Mouse (Mus musculus) erythroblast, embryonic 14.5 days (primary cell): ENCODE data around the gene Olfr433. TPM values are rescaled to one million over a fixed set of nuclear protein-coding genes. Genes with fewer than 3 reads are reported as not detected.
"Not testable (repeated sequence)": the region's sequence is repeated elsewhere in the genome, so short reads cannot be mapped to it uniquely, and the experiment has no call there.

ENCODE experiments used
- H3K27me3 ChIP-seq: 2 replicates; pipeline ENCODE4 v1.6.1; 2012; ENCODE audit warnings: inconsistent platforms; ENCODE audit not compliant: control insufficient read depth
- H3K36me3 ChIP-seq: 2 replicates; pipeline ENCODE4 v1.6.1; 2012; ENCODE audit warnings: mild to moderate bottlenecking, inconsistent platforms; ENCODE audit not compliant: control insufficient read depth
- H3K4me1 ChIP-seq: 2 replicates; pipeline ENCODE4 v1.6.1; 2012; ENCODE audit warnings: inconsistent platforms; ENCODE audit not compliant: control insufficient read depth
- H3K4me3 ChIP-seq: replicated peaks from 2 replicates; pipeline ENCODE3; 2012; ENCODE audit warnings: moderate library complexity, mild to moderate bottlenecking, inconsistent platforms
- H3K9me3 ChIP-seq: 2 replicates; pipeline ENCODE4 v1.6.1; 2012; ENCODE audit warnings: low read length, inconsistent platforms, mixed read lengths; ENCODE audit not compliant: control insufficient read depth
- GATA1 ChIP-seq: IDR thresholded peaks from 2 replicates; pipeline ENCODE4 v1.6.1; 2012; ENCODE audit warnings: low read length, inconsistent platforms, mixed read lengths
- TAL1 ChIP-seq: IDR thresholded peaks from 3 replicates; pipeline ENCODE4 v1.6.1; 2012; ENCODE audit warnings: low read length, inconsistent platforms, mixed read lengths
- polyA plus RNA-seq: library from polyadenylated mRNA; stranded (reverse); fragments of >175 nt; gene quantifications from 2 replicates; pipeline ENCODE4 v1.2.3, GENCODE M21; 2012

Gene Olfr433
- not detected in 2 replicates for polyA plus RNA-seq

GRCm38 (mm10) chr1:174040523-174041177 is at the start of gene Olfr433:
Gene Olfr433, plus strand, starts transcription at chr1:174040705.
- H3K4me1 ChIP-seq: no peaks in the 10 kb centered on the region
- TF ChIP-seq GATA1 (no peak), TAL1 (no peak)
- H3K36me3 ChIP-seq: no peaks in the 10 kb centered on the region
- no peak within 1 kb of the TSS for H3K4me3 ChIP-seq
- H3K27me3 ChIP-seq: no peaks in the 10 kb centered on the region
- no peaks in the 10 kb centered on the region for H3K9me3 ChIP-seq

- Histone ChIP-seq H3K36me3 (no peaks in the 10 kb centered on the region), H3K4me1 (no peaks in the 10 kb centered on the region), H3K4me3 (no peak overlapping the region), H3K9me3 (no peaks in the 10 kb centered on the region), H3K27me3 (no peaks in the 10 kb centered on the region)
- TF ChIP-seq GATA1 (no peak), TAL1 (no peak)
Observed at GRCm38 (mm10) chr1:173995003-173995402, 45.5 kb upstream of the Olfr433 start.

- not testable (repeated sequence) for H3K27me3 ChIP-seq, H3K4me3 ChIP-seq, H3K4me1 ChIP-seq, H3K9me3 ChIP-seq, H3K36me3 ChIP-seq
Observed at GRCm38 (mm10) chr1:174004352-174005109, 36.0 kb upstream of the Olfr433 start.

GRCm38 (mm10) chr1:174007050-174007449 is 33.5 kb upstream of the Olfr433 start:
- H3K36me3 ChIP-seq, H3K9me3 ChIP-seq, H3K27me3 ChIP-seq, H3K4me1 ChIP-seq, H3K4me3 ChIP-seq: not testable (repeated sequence)

GRCm38 (mm10) chr1:174031698-174032097 is 8.8 kb upstream of the Olfr433 start, which contains the start of gene Ifi205:
Gene Ifi205, minus strand, starts transcription at chr1:174031810.
- Histone ChIP-seq H3K4me3 (no peak within 1 kb of the TSS), H3K4me1 (no peaks in the 10 kb centered on the region), H3K9me3 (no peaks in the 10 kb centered on the region), H3K27me3 (no peaks in the 10 kb centered on the region), H3K36me3 (no peaks in the 10 kb centered on the region)
- TF ChIP-seq TAL1: no peak
- TF ChIP-seq GATA1: no peak

- TF ChIP-seq GATA1: no peak
- TF ChIP-seq TAL1: no peak
- Histone ChIP-seq H3K9me3 (no peaks in the 10 kb centered on the region), H3K27me3 (no peaks in the 10 kb centered on the region), H3K36me3 (no peaks in the 10 kb centered on the region), H3K4me1 (no peaks in the 10 kb centered on the region), H3K4me3 (no peak overlapping the region)
Observed at GRCm38 (mm10) chr1:174035841-174036240, 4.7 kb upstream of the Olfr433 start.

GRCm38 (mm10) chr1:174038480-174038879 is 2.0 kb upstream of the Olfr433 start:
- Histone ChIP-seq H3K4me1 (no peaks in the 10 kb centered on the region), H3K27me3 (no peaks in the 10 kb centered on the region), H3K9me3 (no peaks in the 10 kb centered on the region), H3K4me3 (no peak overlapping the region), H3K36me3 (no peaks in the 10 kb centered on the region)
- TF ChIP-seq TAL1: no peak
- no peak for TF ChIP-seq GATA1

- not testable (repeated sequence) for H3K4me1 ChIP-seq, H3K9me3 ChIP-seq, H3K36me3 ChIP-seq, H3K27me3 ChIP-seq, H3K4me3 ChIP-seq
Observed at GRCm38 (mm10) chr1:174042091-174042884, 1.8 kb downstream of the Olfr433 start.

GRCm38 (mm10) chr1:174044431-174044830 is 3.9 kb downstream of the Olfr433 start:
- H3K4me1 ChIP-seq: no peaks in the 10 kb centered on the region
- no peak for TF ChIP-seq GATA1
- no peak for TF ChIP-seq TAL1
- no peaks in the 10 kb centered on the region for H3K9me3 ChIP-seq
- no peaks in the 10 kb centered on the region for H3K36me3 ChIP-seq
- H3K27me3 ChIP-seq: no peaks in the 10 kb centered on the region
- H3K4me3 ChIP-seq: no peak overlapping the region

GRCm38 (mm10) chr1:174048227-174048626 is 7.7 kb downstream of the Olfr433 start:
- not testable (repeated sequence) for H3K4me3 ChIP-seq, H3K9me3 ChIP-seq, H3K36me3 ChIP-seq, H3K27me3 ChIP-seq, H3K4me1 ChIP-seq
